Mouse (Mus musculus) urinary bladder, postnatal 14 days (tissue): ENCODE data around the gene Gm9602.
"Not testable (repeated sequence)": the region's sequence is repeated elsewhere in the genome, so short reads cannot be mapped to it uniquely, and the experiment has no call there.

ENCODE experiments used
- DNase-seq: peaks from one replicate; pipeline ENCODE4 v3.0.0; 2021; ENCODE audit warnings: low spot score

Gm9602 gene

GRCm38 (mm10) chr14:4776037-4776436 lies at the start of gene Gm9602:
TSS of gene Gm9602 (plus strand) at chr14:4776337.
- DNase-seq, result not testable (repeated sequence)

DNA sequence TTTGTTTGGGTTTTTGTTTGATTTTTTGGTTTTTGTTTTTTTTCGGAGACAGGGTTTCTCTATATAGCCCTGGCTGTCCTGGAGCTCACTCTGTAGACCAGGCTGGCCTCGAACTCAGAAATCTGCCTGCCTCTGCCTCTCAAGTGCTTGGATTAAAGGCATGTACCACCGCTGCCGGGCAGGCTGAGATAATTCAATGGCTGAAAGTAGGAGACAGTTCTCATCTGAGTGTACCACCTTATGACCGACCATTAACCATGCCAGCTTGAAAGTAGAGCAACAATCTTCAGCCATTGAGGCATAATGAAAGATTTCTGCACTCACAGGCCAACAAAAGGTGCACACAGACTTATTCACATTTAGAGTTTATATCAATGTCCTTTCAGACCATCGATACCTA lies 30.3 kb downstream of the Gm9602 start:
- DNase-seq, result peak; percentile 3

DNA sequence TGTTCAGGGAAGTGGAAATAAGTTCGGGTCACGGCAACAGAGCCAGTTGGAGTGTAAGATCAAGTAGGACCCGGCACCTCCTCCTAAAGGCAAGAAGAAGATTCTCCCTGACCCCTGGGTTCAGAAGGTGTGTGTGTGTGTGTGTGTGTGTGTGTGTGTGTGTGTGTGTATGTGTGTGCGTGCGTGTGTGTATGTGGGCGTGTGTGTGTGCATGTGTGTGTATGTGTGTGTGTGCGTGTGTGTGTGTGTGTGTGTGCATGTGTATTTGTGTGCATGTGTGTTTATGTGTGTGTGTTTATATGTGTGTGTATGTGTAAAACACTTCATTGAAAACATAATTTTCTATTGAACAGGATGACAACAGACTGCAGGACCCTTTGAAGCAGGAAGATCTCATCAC lies 45.8 kb downstream of the Gm9602 start:
- DNase-seq, result not testable (repeated sequence)
